Mouse (Mus musculus): ENCODE measurements around the gene R3hdm2.
A peak's percentile ranks its signal among the peaks of the same experiment; 100 is the strongest.

Gene R3hdm2

DNA sequence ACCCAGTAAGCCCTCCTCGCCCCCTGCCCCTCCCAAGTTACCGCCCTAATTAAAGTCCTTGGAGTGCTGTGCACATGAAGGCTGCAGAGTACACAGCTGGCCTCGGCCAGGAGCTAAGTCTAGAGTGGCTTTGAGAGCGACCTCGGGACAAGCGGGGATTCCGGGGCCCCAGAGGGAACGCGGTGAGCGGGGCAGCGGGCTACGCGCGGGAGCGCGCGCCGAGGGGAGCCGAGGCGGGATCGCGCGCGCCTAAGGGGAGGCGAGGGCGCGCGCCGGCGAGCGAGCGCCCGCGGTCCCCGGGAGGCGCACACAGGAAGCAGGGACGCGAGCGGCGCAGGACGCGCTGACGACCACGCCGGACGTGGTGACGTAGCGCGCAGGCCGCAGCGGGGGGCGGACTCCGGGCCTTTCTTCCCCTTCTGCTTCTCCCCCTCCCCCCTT is at the start of gene R3hdm2:
R3hdm2 (plus strand) TSS at position 77 of the 441 bp plus-strand sequence.
- peak; percentile 90 to 95 for DNase-seq

DNA sequence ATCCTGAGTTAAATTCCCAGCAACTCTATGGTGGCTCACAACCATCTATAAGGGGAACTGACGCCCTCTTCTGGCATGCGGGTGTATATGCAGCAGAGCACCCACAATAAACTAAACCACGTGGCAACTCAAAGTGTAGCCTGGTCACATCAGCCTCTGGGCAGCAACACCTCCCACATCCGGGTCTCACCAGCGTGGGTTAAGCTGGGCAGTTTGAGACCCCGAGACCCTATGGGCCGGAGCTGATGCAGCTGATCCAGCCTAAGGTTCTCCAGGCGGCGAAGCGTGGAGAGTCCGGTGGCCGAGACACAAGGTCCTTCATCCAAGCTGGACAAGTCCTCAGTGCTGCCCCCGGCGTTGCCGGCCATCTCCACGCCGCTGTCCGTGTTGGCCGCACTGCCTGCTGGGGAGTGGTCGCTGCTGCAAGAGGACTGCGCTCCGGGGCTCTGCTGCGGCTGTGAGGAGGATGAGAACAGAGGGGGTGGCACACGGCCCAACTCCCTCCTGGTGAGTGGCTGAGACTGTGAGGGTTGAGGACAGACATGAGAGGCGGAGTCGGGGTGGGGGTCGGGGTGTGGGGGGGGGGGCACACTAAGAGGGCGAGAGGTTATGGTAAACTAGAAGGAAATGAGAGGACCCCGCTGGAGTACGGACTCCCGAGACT is 47.8 kb upstream of the R3hdm2 start:
- no peak for DNase-seq

- no peak for DNase-seq
These were observed 47.0 kb upstream of the R3hdm2 start for GRCm38 (mm10) chr10:127333152-127333551.

DNA sequence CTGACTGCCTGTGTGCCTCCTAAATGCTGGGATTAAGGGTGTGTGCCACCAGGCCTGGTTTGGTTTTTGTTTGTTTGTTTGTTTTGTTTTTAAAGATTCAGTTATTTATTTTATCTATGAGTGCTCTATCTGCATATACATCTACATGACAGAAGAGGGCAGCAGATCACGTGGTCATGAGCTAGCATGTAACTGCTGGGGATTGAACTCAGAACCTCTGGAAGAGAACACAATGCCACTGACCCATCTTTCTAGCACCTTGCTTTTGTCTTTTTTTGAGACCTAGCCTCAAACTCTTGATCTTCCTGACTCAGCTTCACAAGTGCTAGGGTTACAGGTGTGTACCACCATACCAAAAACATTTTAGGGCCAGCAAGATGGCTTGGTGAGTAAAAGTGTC is 44.9 kb upstream of the R3hdm2 start:
- DNase-seq = no peak

- DNase-seq = no peak
These were observed 43.2 kb upstream of the R3hdm2 start for GRCm38 (mm10) chr10:127336952-127337351.

GRCm38 (mm10) chr10:127337536-127338099 is 42.5 kb upstream of the R3hdm2 start:
- no peak for DNase-seq

DNA sequence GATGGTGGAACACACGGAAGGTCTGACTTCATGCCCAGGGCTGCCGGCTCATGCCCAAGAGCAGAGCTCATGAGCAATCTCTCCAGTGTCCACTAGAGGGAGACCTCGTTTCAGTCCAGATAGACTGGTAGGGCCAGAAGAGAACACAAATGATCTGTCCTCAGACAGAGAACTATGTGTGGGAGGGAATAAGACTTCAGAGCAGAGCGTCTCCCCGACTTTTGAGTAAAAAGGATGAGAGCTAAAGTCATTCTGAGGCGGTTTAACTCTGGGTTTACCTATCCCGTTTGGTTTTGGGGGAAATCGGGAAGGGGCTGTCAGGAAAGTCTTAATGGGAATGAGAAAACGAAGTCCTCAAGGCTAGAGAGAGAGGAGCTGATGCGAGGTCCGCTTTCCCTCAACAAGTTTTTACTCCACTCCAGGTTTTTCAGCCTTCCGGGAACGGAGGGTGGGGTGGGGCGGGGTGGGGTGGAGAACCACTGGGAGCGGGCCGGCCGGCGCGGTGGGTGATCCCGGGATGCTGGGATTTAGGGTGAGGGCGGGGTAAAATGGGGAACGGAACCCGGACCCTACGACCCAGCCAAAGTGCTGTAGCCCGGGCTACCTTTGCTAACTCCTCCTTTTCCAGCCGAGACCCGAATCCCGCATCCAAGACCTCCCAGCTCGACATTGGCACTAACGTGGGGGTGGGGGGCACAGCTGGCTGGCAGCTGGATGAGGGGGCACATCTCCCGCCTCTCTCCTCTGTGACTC is 41.0 kb upstream of the R3hdm2 start:
- peak; percentile 87 to 94 for DNase-seq

DNA sequence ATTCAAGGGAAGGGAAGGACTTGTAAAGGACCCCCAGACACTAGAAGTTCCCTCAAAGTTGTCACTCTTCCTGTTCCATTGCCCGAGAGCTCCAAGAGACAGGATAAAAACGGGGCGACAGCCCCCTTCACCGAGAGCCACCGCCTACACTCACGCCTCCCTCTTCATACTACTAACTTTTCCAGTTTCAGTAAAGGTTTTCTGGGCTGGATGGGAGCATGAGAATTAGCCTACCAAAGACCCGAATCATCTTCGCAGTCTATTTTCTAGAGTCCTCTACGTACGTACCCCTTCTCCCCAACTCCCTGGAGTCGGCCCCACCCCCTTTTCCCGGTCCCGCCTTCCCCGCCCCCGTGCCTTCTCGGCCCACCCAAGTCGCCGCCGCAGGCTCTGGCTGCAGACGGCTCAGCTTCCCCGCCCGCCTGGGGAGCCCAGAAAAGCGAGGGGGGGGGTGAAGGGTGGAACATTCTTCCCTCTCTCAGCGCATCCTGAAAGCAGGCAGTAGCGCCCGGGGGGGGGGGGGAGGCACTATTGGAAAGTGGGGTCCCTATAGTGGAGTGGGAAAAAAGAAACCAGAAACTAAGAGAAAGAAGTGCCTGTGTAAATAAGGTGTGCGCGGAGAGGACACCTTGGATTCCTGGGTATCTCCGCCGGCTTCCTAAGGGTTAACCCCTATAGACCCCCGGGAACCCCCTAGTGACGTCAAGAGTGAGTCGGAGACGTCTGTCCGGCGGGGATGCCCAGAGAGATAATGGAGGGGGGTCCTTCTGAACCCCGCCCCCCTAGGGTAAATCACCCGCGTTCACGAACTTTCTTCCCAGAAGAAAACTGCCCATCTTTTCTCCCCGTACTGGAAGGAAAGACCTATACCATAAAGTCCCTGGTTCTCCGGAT is 40.2 kb upstream of the R3hdm2 start:
- no peak for DNase-seq

DNA sequence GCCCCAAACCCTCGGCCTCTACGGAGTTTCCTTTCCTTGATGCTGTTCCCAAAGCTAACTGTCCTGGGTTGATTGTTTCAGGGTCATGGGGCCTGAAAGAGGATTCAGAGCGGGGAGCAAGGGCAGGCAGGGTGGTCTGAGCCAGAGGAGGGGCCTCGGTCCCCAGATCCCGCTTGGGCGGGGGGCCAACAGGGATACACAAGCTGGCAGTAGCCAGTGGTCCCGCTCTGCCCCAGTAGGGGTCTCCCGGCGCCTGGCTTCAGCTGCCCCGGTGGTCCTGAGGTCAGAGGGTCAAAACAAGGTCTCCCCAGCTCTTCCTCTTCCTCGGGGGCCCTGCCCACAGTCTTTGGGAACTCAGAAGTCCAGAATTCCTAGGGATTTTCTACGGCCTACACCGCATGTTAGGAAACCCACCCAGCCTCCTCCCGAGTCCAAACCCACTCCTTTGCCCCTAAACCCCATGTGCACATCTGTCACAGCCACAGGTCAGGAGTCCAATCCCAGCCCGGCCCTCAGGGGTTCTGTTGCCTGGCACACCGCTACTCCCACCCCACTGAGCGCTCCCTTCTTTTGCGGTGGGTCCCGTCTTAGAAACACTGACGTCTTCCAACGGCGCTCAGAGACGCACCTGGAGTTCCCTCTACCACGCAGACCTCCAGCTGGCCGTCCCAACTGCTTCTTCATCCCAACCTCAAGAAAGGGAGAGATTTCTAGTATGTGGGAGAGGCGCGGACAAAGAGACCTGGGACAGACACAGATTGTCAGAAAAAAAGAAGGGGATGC is 39.4 kb upstream of the R3hdm2 start:
- no peak for DNase-seq

DNA sequence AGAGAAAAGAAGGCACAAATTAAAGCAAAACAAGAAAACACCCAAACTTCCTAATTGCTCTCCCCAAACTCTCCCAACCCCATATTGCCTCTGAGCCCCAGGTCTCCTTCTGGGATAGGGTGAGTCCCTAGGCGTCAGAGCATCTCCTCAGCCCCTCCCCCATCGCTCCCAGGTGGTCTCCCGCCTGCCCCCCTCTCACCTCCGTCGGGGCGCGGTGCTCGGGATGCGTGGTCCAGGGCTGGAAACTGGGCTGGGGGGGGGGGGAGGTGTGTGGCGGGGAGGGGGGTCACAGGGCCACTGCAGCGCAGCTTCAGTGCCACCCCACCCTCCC is 38.8 kb upstream of the R3hdm2 start:
- DNase-seq = no peak

- DNase-seq = peak; percentile 83 to 85
These were observed 38.1 kb upstream of the R3hdm2 start, which contains the start of gene Gli1 for GRCm38 (mm10) chr10:127341891-127342639. Gli1 (minus strand) TSS chr10:127341974.

- DNase-seq = no peak
These were observed 37.1 kb upstream of the R3hdm2 start for GRCm38 (mm10) chr10:127343029-127343428.

- DNase-seq = no peak
These were observed 34.0 kb upstream of the R3hdm2 start for GRCm38 (mm10) chr10:127346173-127346572.

GRCm38 (mm10) chr10:127348957-127349356 is 31.2 kb upstream of the R3hdm2 start:
- DNase-seq = no peak

GRCm38 (mm10) chr10:127349810-127350209 is 30.3 kb upstream of the R3hdm2 start:
- DNase-seq = no peak

DNA sequence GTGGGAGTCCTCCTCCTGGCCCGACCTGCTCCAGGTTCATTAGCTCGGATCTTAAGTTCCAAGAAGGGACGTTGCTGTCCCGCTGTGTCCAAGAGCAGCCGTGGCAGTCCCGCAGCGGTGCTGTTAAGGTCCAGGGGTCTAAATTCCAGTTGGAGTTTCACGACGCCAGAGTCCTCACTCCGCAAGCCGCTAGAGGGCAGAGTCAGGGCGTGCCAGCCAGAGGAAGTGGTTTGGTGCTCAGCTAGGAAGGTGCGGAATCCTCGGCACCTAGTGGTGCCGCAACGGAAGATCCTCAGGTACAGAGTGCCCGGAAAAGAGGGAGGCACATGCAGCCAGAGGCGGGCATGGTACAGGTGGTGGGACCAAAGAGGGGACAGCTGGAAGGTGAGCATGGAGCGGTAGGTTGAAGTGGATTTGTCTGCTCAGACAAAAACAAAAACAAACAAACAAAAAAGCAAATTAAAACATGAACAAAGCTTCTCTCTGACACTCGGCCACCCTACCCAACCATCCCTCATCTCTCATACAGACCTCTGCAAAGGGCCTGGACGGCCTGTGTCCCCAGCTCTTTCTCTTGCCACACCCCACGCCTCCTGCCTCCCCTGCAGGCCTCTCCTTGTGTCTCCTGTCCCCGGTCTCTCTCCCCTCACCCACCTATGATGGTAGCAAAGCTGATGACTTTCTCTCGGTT is 29.4 kb upstream of the R3hdm2 start:
- DNase-seq = peak; percentile 79 to 80

- no peak for DNase-seq
These were observed 28.9 kb upstream of the R3hdm2 start for GRCm38 (mm10) chr10:127351285-127351595.

- DNase-seq = no peak
These were observed 28.4 kb upstream of the R3hdm2 start for GRCm38 (mm10) chr10:127351719-127352118.

GRCm38 (mm10) chr10:127352187-127352586 is 27.9 kb upstream of the R3hdm2 start:
- DNase-seq = no peak

GRCm38 (mm10) chr10:127352766-127353165 is 27.4 kb upstream of the R3hdm2 start:
- DNase-seq = no peak

Measured in cerebellum, postnatal 36 days (tissue).